Mouse (Mus musculus): ENCODE data around the gene Slco2a1.

Gene Slco2a1

GRCm38 (mm10) chr9:102982376-102982775, 6.1 kb upstream of the Slco2a1 start:
- no peak for DNase-seq (ENCODE audit: low spot score in 2 of 2)

GRCm38 (mm10) chr9:102985111-102985510, 3.4 kb upstream of the Slco2a1 start:
- no peak for DNase-seq (ENCODE audit: low spot score in 2 of 2)

- DNase-seq (ENCODE audit: low spot score in 2 of 2): no peak
Measured at GRCm38 (mm10) chr9:102985939-102986338, 2.6 kb upstream of the Slco2a1 start.

GRCm38 (mm10) chr9:102990306-102991133, 2.0 kb downstream of the Slco2a1 start:
- DNase-seq (ENCODE audit: low spot score in 2 of 2): no peak

- no peak for DNase-seq (ENCODE audit: low spot score in 2 of 2)
Measured at GRCm38 (mm10) chr9:102991134-102991406, 2.6 kb downstream of the Slco2a1 start.

GRCm38 (mm10) chr9:102992877-102993276, 4.4 kb downstream of the Slco2a1 start:
- DNase-seq (ENCODE audit: low spot score in 2 of 2): peak in 1 of 2 experiments; percentile 32

GRCm38 (mm10) chr9:102993764-102994163, 5.3 kb downstream of the Slco2a1 start:
- DNase-seq (ENCODE audit: low spot score in 2 of 2): peak; percentile 24 to 25

GRCm38 (mm10) chr9:102995800-102996635, 7.5 kb downstream of the Slco2a1 start:
- no peak for DNase-seq (ENCODE audit: low spot score in 2 of 2)

- DNase-seq (ENCODE audit: low spot score in 2 of 2): no peak
Measured at GRCm38 (mm10) chr9:103000384-103000783, 11.9 kb downstream of the Slco2a1 start.

GRCm38 (mm10) chr9:103004343-103004742, 15.8 kb downstream of the Slco2a1 start:
- no peak for DNase-seq (ENCODE audit: low spot score in 2 of 2)

GRCm38 (mm10) chr9:103007699-103008078, 19.2 kb downstream of the Slco2a1 start:
- peak; percentile 76 to 83 for DNase-seq (ENCODE audit: low spot score in 2 of 2)

- DNase-seq (ENCODE audit: low spot score in 2 of 2): peak; percentile 43 to 57
Measured at GRCm38 (mm10) chr9:103008079-103008855, 19.8 kb downstream of the Slco2a1 start.

GRCm38 (mm10) chr9:103010161-103010560, 21.6 kb downstream of the Slco2a1 start:
- no peak for DNase-seq (ENCODE audit: low spot score in 2 of 2)

GRCm38 (mm10) chr9:103013366-103013765, 24.9 kb downstream of the Slco2a1 start:
- DNase-seq (ENCODE audit: low spot score in 2 of 2): peak; percentile 25 to 47

GRCm38 (mm10) chr9:103014686-103015085, 26.2 kb downstream of the Slco2a1 start:
- no peak for DNase-seq (ENCODE audit: low spot score in 2 of 2)

GRCm38 (mm10) chr9:103024116-103024515, 35.6 kb downstream of the Slco2a1 start:
- DNase-seq (ENCODE audit: low spot score in 2 of 2): no peak

- no peak for DNase-seq (ENCODE audit: low spot score in 2 of 2)
Measured at GRCm38 (mm10) chr9:103027150-103027889, 38.8 kb downstream of the Slco2a1 start.

GRCm38 (mm10) chr9:103029012-103029411, 40.5 kb downstream of the Slco2a1 start:
- no peak for DNase-seq (ENCODE audit: low spot score in 2 of 2)

- no peak for DNase-seq (ENCODE audit: low spot score in 2 of 2)
Measured at GRCm38 (mm10) chr9:103030041-103030440, 41.5 kb downstream of the Slco2a1 start.

GRCm38 (mm10) chr9:103031211-103031610, 42.7 kb downstream of the Slco2a1 start:
- DNase-seq (ENCODE audit: low spot score in 2 of 2): no peak

GRCm38 (mm10) chr9:103032193-103032592, 43.7 kb downstream of the Slco2a1 start:
- DNase-seq (ENCODE audit: low spot score in 2 of 2): no peak

Data from urinary bladder, postnatal 36 days (tissue).